Mouse (Mus musculus) right cerebral cortex, postnatal 36 days (tissue): ENCODE data around the gene L2hgdh.

ENCODE experiments used
- DNase-seq, 2 experiments: peaks; one replicate each; pipeline ENCODE4 v3.0.0; 2022; ENCODE audit warnings: low spot score in 2 of 2, mixed read lengths in 1 of 2

The L2hgdh gene

GRCm38 (mm10) chr12:69724711-69725460 lies at the start of gene L2hgdh, which contains the start of gene Atp5s:
L2hgdh (minus strand) TSS chr12:69724873.
Atp5s (plus strand) TSS chr12:69724950.
- DNase-seq: peak; percentile 93 to 94

DNA sequence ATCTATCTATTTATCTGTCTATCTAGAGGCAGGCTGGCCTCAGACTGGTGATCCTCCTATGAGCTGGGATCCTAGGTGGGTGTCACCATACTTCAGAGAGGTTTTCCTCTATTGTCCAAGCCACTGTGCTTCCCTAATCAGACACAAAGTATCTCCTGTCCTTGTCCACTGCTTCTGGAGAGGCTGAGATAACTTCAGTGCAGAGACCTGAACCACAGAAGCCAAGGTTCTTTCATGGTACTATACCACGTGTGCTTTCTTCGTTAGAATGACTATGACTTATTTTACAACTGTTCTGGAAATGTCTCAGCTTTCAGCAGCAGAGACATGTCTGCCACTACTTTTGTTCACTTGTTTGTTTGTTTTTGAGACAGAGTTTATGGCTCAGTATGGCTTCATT lies 44.2 kb upstream of the L2hgdh start:
- no peak for DNase-seq

DNA sequence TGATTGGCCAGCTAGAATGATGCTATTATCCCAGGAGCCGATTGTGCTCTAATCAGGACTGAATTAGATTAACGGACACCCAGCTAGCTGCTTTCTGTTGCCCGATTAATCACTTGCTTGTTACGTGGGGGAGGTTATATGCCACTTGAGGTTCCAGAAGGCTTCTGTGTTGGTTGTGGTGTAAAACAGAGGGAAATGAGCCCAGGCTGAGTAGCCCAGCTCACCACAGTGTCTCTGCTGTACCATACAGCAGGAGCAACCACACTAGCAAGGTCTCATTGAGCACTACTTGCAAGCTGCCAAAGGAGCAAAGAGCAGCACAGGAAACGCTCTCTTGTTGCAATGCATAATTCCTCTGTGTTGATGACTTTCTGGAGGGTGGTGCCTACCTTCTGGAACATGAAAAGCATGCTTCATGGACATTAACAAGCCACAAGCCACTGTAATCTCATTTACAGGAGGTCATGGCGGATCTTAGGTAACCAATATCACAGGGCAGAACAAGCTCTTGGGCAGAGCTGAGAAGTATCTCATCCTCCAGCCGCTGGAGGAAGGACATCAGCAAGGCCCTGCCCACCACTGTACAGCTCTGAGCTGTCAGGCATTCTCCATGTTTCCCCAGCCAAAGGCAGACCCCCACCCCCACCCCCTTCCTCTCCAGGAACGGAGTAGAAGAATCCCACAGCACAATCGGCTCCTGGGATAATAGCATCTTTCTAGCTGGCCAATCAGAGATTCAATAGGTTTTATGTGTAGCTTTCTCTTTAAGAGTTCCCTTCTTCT lies 43.0 kb upstream of the L2hgdh start:
- DNase-seq: no peak

DNA sequence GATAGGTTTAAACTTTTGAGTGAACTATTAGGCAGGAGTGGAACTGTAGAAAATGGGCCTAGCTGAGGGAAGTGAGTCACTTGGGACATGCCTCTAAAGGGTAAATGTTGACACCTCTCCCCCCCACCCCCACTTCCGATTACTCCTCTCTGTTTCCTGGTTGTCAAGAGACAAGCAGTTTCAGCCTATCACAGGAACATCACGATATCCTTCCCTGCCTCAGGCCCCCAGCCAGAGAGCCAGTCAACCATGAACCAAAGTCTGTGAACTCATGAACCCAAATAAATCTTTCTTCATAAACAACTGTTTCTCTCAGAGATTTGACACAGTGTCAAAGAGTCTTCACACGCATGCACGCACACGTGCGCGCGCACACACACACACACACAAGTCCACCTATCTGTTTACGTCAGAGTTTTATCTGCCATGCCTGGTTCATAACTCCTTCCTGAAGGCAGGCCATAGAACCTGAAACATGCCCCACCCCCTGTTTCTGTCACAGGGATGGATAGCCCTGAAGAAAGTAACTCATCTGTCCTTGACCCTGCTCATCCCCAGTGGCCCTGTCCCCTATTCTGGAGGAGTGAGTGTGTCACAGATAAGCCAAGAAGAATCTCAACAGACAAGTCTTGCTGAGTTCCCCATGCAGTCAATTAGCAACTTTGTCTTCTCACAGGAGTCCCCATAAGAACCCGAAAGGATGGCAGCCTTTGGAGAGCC lies 41.7 kb upstream of the L2hgdh start:
- DNase-seq: no peak

DNA sequence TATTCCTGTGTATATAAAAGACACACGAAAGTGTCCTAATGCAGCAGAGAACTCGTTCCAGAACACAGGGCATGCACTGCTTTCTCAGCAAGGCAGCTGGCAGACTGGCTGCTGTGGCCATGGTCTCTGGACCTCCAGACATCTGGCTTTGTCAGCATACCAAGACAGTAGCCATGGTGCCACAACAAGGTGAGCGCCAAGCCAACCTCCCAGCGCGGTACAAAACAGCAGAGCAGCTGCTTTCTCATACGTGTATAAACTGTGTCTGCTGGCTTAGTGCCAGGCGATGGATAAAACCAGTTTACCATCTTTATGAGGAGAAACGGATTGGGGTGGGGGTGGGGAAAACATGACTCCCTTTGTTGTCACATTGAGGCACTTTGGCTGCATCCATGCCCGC lies 40.9 kb upstream of the L2hgdh start:
- DNase-seq: no peak

- DNase-seq: no peak
Measured at GRCm38 (mm10) chr12:69761603-69762002, 36.9 kb upstream of the L2hgdh start.

- DNase-seq: no peak
Measured at GRCm38 (mm10) chr12:69760743-69761406, 36.2 kb upstream of the L2hgdh start.

DNA sequence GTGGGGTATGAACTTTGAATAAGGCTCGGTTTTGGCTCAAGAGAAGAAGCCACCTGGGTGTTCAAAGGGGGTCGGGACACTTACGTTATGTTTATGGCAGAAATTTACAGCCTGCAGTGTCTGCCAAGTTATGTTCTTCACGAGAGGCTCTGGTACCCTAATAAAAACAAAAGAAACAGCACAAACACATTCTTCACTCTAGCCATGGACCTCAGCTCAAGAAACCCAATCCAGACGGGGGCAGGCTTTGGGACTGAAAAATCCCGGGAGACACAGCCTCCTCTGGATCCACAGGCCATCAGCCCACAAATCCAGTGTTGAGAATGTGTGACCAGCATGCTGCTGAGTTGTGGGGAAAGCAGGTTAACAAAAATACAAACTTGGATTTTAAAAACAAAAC lies 35.3 kb upstream of the L2hgdh start:
- DNase-seq: no peak

DNA sequence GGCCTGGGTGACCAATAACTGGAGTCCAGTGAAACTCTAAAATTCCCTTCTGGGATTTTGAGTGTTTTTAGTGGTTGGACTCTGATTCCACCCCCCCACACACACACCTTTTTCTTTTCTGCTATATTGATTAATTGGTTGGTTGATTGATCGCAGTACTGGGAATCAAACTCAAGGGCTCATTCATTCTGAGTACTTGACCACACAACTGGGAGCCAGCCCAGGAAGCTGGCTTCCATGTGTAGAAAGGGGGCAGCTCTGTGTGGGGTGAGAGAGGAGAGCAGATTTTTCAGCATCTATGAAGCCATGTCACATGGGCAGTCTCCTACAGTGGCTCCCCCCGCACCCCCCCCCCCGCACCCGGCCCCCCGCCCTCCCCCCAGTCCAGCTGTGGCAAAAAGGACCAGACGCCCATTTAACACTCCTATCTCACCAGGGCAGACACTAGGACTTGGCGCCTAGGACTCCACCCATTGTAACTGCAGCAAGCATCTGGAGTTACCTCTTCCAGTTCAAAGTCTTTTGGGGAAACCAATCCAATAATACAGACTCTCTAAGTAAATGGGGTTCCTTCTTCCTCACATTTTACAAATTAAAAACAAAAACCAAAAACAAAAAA lies 34.7 kb upstream of the L2hgdh start:
- no peak for DNase-seq

DNA sequence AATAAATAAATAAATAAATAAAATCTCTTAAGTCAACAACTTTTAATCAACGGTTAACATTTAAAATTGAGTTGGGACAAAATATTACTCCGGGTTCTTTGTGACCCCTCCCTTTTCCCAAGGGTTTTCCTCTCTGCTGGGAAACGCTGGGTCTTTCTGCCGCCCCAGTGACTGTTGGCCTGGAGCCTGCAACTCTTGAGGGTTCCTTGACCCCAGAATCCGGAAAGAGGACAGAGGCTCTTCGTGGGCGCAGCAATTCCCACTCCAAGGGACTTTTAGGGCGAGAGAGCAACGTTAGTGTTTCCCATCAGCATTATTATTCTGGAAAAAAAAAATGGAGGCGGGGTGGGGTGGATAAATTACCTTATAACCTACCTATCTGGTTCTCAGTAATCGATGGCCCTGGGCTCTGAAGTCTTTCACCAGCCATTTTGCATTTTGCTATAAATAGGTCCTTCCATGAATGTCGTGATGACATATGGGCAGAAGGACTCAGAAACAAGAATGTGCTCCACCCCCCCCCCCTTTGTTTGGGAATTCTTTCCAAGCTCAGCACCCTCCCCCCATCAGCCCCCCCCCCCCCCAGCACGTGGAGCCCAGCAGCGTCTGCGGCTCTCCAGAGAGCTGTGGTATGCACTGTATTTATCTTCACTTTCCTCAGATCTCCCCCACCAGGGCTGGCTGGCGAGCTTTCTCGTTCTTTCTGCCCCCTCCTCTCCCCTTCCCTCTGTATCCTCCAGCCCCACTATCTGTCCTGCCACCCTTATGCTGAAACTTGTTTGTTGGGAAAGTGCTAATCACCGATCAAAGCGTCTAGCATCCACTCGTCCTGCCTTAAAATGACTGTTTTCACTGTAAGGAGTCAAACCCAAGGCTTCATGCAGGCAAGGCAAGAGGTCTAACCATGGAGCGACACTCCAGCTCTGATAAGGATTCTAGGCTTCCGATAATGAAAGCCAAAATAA lies 33.8 kb upstream of the L2hgdh start:
- DNase-seq: no peak

GRCm38 (mm10) chr12:69757418-69758141 lies 32.9 kb upstream of the L2hgdh start:
- peak; percentile 20 to 40 for DNase-seq

- no peak for DNase-seq
Measured at GRCm38 (mm10) chr12:69756015-69756414, 31.3 kb upstream of the L2hgdh start.

- no peak for DNase-seq
Measured at GRCm38 (mm10) chr12:69753936-69754335, 29.3 kb upstream of the L2hgdh start.

DNA sequence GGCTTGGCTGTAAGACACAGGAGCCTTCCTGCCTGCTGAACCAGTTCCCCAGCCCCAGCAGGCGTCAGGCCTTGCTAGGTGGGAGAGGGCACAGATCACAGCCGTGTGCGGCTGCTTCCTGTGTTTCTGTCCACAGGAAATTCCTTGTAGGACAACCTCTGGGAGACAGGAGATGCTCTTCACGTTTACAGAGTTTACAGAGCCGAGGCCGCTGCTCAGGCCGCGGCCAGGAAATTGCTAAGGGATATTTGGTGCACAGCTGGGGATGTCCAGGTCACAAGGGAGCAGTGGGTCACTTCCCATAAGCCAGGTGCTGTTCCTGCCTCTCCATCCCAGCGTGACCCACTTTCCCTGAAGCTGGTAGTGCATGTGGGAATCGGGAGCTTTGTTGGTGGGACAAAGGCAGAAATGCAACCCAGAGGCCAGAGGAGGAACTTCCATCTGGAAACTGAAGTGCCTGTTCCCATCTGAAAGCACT lies 27.2 kb upstream of the L2hgdh start:
- no peak for DNase-seq

DNA sequence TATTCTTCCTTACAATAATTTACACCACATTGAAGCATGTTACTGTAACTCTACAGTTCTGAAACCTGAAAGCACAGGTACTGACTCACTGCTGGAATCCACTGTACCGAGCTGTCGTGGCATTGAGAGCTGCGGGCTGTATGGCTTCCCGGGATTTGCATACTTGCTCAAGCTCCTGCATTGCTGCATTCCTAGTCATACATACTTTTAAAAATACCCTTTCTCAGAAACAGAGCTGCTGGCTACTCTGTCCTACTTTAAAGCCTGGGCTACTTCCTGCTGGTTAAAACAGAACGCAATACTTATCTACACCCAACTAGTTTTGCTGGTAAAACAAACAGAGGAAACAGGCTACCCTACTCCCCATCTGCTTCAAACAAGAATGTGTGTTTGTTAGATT lies 19.5 kb upstream of the L2hgdh start:
- no peak for DNase-seq

DNA sequence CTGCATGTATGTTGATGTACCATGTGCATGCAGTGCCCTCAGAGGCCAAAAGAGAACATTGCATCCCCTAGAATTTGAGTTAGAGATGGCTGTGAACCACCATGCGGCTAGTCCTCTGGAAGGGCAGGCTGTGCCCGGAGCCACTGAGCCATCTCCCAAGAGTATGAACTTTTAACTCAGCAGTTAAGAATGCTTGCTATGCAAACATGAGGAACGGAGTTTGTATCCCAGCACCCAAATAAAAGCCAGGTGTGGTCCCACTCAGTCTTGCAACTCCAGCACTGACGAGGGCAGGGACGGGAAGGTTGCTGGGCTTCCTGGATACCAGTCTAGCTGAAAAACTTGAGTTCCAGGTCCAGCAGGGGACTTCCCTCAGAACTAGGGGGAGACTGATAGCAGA lies 17.3 kb upstream of the L2hgdh start:
- no peak for DNase-seq

- no peak for DNase-seq
Measured at GRCm38 (mm10) chr12:69733923-69734322, 9.2 kb upstream of the L2hgdh start.

GRCm38 (mm10) chr12:69733518-69733917 lies 8.8 kb upstream of the L2hgdh start:
- no peak for DNase-seq

DNA sequence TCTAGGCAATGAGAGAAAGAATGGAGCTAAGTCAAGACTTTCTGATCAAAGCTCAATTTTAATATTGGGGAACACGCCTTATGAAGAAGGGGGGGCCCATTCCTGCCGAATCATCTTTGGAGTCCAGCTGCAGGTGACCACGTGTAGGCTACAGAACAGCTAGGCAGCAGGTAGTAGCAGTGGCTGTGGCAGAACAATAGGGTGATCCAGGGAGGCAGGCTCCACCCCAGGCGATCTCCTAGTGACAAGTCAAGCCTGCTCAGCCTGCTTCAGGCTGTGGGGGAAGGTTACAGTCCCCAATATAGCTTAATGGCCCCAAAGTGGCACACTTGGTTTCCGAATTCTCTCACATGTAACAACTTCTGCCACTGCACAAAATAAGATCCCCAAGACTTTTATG lies 7.5 kb upstream of the L2hgdh start:
- DNase-seq: no peak
